Mouse (Mus musculus) ovary, postnatal 14 days (tissue): ENCODE measurements around the gene Boll.
A peak's percentile ranks its signal among the peaks of the same experiment; 100 is the strongest.

Experiments used
- DNase-seq: peaks from one replicate; pipeline ENCODE4 v3.0.0; 2022; ENCODE audit warnings: low spot score

The Boll gene

DNA sequence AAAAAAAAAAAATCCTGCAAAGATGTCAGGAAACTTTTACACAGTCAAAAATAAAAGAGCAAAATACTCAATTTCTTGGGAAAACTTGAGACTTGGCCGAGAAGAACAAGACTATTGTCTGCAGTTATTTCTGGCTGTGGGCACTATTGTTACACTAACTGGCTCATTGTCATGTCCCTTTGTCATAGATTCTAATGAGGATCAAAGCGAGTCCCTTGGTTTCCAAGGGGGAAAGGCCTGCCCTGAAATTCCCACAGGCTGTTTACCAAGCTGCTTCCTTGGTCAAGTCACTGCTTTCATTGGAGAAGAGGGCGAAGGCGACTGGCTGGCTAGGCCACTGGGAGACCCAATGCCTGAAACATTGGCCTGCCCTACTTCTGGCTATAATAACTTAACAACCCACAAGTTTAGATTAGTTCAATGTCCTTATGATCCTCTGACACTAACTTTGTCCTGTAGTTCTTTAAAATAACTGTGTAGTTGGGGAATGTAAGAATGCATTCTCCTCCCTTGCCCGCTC, 157.4 kb downstream of the Boll start:
- no peak for DNase-seq

DNA sequence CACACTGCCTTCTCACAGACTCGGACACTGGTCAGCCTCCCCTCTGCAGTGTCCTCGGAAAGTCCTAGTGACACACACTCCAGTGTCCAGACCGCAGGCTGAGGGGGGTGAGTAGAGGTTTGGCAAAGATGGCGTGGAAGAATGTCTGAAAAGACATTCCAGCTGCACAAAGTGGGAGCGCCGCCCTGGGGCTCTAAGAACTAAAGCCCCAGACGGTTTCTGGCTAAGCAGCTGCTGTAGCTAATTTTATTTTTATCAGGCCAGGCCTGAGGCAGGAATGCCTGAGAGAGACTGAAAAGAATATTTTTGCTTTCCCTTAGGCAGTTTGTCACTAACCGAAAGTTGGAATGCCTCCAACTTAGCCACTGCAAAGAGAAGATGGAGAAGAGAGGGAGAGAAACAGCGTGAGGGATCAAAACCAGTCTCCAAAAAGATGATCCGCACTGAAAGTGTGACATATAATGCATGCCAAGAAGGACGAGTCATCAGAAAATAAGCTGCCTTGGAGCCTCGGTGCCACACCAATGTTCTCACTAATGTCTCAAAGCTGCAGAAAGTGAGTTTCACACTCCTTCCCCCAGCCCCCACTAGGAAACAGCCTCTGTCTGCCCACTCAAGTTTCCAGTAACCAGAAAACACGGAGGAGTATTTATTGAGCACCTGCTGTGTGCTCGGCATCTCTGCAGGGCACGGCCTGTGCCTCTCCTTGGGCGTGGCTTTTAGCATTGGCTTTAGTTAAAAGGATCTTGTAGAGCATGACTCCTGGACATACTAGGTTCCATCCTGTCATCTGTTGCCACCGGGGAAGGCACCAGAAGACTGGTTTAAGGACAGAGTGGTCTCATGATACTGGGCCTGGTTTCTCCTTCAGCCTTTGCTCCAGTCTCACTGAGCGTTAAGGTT, 161.2 kb downstream of the Boll start:
- peak; percentile 25 for DNase-seq

DNA sequence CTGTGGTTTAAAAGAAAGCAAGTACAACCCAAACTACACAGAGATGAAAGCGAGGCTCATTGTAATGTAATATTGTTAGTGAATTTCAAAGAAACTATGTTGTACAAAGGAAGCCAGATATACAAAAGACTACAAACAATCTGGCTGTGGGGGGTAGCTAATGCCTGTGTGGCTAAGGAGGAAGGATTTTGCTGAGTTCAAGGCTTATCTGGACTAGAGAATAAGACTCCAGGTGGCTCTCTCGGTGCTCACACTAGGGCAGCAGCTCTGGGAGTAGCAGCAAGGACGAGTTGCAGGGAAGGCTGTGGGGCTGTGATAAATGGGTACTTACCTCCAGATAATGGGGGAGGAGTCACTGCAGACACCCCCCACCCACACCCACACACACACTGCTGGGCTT, 164.6 kb downstream of the Boll start:
- no peak for DNase-seq
